Mouse (Mus musculus): ENCODE measurements at regions not wholly inside any gene's neighbourhood (a gene's known extent, or its start where the extent isn't known, plus 50 kb on each side); places are given as distances from the start of the nearest gene placed in this dataset.

DNA sequence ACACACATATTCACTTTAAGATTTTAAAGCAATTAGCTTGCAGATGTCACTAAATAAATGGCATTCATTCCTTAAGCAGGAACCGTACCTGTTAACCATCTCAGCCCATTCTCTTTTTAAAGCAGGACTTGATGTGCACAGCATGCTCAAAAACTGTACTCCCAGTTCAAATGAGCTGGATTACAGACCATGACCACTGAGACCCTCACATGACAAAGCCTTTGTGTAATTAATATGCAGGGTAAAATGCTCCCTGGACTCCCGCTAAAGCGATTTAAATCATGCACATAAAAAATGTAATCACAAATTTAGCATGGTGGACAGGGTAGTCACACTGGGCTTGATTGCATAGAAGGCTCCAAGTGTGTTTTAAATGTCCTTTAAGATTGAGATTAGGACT is 547.2 kb downstream of the Nr4a2 start:
- DNase-seq (ENCODE audit: extremely low spot score in 1 of 2, low spot score in 1 of 2), result no peak

DNA sequence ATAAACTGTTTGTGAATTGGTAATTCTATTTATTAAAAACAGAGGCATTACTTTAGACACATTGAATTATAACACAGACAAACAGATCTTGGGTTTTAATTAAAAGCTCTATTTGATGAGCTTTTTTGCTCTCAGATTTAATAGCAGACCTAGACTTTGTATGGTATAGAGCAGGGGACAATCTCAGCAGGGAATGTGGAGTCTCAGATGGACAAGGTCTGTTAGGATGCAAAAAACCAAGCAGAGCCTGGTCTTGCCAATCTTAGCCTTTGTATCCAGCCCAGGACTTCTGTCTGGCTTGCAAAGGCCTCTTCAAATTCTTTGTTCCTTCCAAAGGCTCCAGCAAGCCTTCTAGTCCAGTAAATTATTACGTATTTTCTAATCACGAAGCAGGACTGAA is 551.0 kb downstream of the Nr4a2 start:
- DNase-seq (ENCODE audit: extremely low spot score in 1 of 2, low spot score in 1 of 2), result no peak

DNA sequence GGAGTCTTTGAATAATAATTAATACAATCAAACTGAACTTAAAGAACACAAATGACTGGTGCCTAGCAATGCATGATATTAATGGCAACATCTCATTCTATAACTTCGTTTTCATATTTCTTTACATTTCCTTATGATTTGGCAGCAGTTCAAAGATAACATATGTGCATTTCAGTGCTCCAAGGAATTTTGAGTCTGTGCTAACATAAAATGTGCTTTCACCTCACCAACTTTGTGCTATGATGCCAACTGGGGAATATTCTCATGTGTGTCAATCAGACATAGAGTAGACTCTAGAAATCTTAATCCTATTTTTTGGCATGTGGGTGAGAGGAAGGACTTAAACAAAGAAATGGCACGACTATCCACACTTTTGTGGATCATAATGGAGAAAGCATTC is 562.5 kb downstream of the Nr4a2 start:
- DNase-seq (ENCODE audit: extremely low spot score in 1 of 2, low spot score in 1 of 2), result peak in 1 of 2 experiments; percentile 53

DNA sequence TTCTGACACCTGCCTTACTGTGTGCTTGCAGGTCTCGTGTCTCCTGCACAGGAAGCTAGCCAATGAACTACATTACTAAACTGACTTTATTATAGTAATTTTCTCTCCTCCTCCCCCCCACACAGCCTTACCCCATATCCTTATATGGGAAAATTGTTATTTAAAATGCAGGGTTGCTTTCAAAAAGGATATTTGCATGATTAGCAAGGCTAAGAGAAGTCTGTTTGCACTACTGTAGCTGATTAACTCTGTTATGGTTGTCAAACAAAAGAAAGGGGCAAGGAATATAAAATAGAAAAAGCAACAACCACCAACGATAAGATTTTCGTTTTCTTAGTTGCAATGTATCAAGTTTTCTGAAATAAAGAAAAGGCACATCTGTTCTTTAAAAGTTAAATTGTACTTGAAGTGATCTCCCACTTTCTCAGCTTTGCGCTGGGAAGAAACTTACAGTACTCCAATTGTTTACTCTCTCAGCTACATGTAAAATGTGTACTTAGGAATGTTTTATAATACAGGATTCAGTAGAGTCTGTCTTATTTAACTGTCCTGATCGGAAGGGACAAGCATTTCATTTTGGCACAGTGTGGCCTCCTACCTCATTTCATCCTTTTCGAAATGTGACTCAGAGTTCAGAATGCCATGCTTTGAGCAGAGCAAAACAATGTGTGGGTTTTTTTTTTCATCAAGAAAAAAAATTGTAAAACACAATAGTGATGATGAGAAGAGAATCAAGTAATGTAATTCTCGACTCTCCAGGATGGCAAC is 571.4 kb downstream of the Nr4a2 start:
- no peak for DNase-seq (ENCODE audit: extremely low spot score in 1 of 2, low spot score in 1 of 2)

DNA sequence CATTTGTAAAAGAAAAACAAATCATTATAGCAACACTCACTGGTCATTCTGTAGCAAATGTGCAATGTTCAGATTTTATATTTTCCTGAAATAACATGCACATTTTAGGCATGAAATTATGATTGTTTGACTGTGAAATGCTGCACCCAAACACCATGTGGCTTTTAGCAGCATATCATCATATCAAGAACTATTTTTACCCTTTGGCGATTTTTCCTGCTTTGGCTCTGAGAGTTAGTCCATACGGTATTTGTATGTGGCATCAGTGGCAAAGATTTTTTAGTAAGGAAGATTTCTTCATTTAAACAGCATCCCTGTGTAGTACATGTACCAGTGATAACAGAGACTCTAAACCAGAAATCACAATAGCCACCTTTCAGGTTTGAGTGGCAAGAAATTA is 573.6 kb downstream of the Nr4a2 start:
- DNase-seq (ENCODE audit: extremely low spot score in 1 of 2, low spot score in 1 of 2), result no peak

DNA sequence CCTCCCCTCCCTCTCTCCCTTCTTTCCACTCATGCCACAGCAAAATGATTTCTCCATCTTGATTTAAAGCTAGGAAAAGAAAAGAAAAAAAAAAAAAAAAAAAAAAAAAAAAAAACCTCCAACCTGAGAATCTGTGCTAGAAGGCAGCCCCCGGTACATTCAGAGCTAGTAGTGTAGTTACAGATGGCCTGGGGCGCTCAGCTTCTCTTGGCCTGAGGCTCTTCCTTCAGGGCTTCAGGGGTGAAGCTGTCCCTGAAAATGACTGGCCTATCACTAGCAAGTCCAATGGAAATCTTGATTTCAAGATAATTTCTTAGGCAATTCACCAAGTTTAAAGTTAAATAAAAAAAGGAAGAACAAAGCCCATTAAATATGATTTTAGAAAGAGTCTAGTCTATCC is 583.1 kb downstream of the Nr4a2 start:
- DNase-seq (ENCODE audit: extremely low spot score in 1 of 2, low spot score in 1 of 2), result no peak

DNA sequence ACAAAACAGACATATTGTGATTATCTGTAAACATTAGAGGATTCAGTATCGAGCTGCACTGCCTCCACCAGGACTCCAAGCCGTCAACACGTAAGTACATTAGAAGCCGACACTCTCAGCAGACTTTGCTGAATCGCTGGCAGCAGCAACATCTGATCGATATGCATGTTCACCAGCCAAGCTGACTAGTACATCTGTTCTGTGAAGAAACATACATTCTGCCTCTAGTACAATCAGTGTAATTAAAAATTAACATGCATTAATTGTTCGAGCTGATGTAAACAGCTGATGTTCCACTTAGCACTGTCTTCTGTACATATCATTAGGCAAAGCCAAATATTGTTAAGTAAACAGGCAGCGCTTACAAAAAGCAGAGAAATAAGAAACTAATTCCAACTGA is 584.0 kb downstream of the Nr4a2 start:
- DNase-seq (ENCODE audit: extremely low spot score in 1 of 2, low spot score in 1 of 2), result peak in 1 of 2 experiments; percentile 2

DNA sequence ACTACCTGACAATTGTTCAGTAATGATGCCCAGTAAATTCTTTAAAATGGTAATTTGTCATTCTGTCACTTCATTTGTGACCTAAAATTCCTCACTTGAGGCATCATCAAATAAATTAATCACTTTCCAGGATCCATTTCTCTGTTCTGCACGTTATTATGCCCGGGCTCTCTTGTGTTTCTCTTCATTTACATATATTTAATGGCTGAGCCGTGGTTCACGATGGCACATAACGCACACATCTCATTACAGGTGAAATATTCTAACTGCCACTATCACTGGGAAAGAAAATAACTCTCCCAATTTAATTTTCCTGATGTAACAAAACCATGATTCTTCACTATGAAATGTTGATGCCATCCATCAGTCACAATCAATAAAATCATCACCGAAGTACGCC is 604.4 kb downstream of the Nr4a2 start:
- DNase-seq (ENCODE audit: extremely low spot score in 1 of 2, low spot score in 1 of 2), result no peak

All from frontal cortex, adult 2 months (tissue).